Mouse (Mus musculus) G1E (cell line): ENCODE measurements around the gene Stard13. TPM values are rescaled to one million over a fixed set of nuclear protein-coding genes. Genes with fewer than 3 reads are reported as not detected.

Experiments
- ATAC-seq: 2 replicates; pipeline ENCODE4 v1.8.0; 2016; ENCODE audit warnings: mild to moderate bottlenecking; ENCODE audit not compliant: insufficient number of reproducible peaks, poor library complexity, low FRiP score, severe bottlenecking; ENCODE audit errors: extremely low read depth
- DNase-seq: peaks from one replicate; pipeline ENCODE4 v3.0.0; 2012; ENCODE audit warnings: low spot score
- H3K27me3 ChIP-seq: 2 replicates; pipeline ENCODE4 v1.6.1; 2012; ENCODE audit warnings: mild to moderate bottlenecking, low read length, inconsistent platforms; ENCODE audit not compliant: insufficient read depth
- H3K36me3 ChIP-seq: replicated peaks from 2 replicates; pipeline ENCODE3; 2012; ENCODE audit warnings: mild to moderate bottlenecking, inconsistent platforms
- H3K4me1 ChIP-seq: 2 replicates; pipeline ENCODE4 v1.6.1; 2012; ENCODE audit warnings: low read depth, low read length, inconsistent platforms, mixed read lengths; ENCODE audit not compliant: insufficient read depth
- H3K4me3 ChIP-seq: 2 replicates; pipeline ENCODE4 v1.5.1; 2012; ENCODE audit warnings: low read depth, mild to moderate bottlenecking, inconsistent platforms, low read length, moderate library complexity, mixed read lengths
- H3K9me3 ChIP-seq: replicated peaks from 2 replicates; pipeline ENCODE4 v1.6.1; 2012; ENCODE audit warnings: inconsistent platforms
- CTCF ChIP-seq: IDR thresholded peaks from 2 replicates; pipeline ENCODE4 v1.5.1; 2012; ENCODE audit warnings: low read depth, low read length, inconsistent platforms, mixed read lengths
- GATA1 ChIP-seq: IDR thresholded peaks from 2 replicates; pipeline ENCODE4 v1.6.1; 2012; ENCODE audit warnings: borderline replicate concordance, low read length, inconsistent platforms, mixed read lengths
- GATA2 ChIP-seq: IDR thresholded peaks from 2 replicates; pipeline ENCODE4 v1.6.1; 2012; ENCODE audit warnings: low read depth, low read length, inconsistent platforms, borderline replicate concordance
- POLR2AphosphoS5 ChIP-seq: IDR thresholded peaks from 2 replicates; pipeline ENCODE4 v1.6.1; 2012; ENCODE audit warnings: low read depth, low read length, inconsistent platforms; ENCODE audit not compliant: insufficient replicate concordance
- TAL1 ChIP-seq: conservative IDR thresholded peaks from 2 replicates; pipeline ENCODE4 v1.6.1; 2012; ENCODE audit warnings: low read depth, low read length, inconsistent platforms, mixed read lengths
- polyA plus RNA-seq: library from polyadenylated mRNA; stranded (reverse); fragments of >175 nt; gene quantifications from 2 replicates; pipeline ENCODE4 v1.2.3, GENCODE M21; 2012
- total RNA-seq, 2 experiments: library from RNA; stranded (forward) in 1 of 2; stranded (reverse) in 1 of 2; fragments of 200-1000 nt in 1 of 2; fragments of >200 nt in 1 of 2; fragmentation: Nextera tagmentation in 1 of 2; gene quantifications; 2 replicates each; pipeline ENCODE4 v1.2.3; 2014 to 2017

The Stard13 gene
- total and polyA plus RNA-seq, 3 experiments = 0.05 TPM; not detected in 2

DNA sequence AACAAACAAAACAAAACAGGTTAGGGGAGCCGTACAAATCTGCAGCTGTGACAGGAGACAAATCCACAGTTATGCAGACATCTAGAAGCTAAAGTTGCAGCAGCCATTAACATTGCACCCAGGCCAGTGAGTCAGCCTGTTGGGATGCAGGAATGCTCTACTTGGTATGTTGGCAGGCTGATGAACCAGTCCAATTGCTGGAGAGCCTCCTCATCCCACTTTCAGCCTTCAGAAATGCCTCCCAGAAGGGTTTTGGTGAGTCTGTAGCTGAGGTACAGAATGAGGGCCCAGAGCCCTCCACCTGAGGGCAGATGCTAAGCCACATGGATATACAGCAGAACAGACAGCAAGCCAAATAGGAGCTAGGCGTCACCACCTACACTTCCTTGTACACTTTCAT lies 164.1 kb downstream of the Stard13 start:
- ATAC-seq (no peak), DNase-seq (no peak)
- TF ChIP-seq POLR2AphosphoS5 = no peak
- TF ChIP-seq CTCF = no peak
- TF ChIP-seq GATA1 = no peak
- TF ChIP-seq TAL1 = no peak
- TF ChIP-seq GATA2 = no peak
- H3K4me3 ChIP-seq = no peak overlapping the region
- H3K4me1 ChIP-seq = no peaks in the 10 kb centered on the region
- no peaks in the 10 kb centered on the region for H3K36me3 ChIP-seq
- H3K27me3 ChIP-seq = no peaks in the 10 kb centered on the region
- peaks cover 12% of the 10 kb centered on the region for H3K9me3 ChIP-seq

DNA sequence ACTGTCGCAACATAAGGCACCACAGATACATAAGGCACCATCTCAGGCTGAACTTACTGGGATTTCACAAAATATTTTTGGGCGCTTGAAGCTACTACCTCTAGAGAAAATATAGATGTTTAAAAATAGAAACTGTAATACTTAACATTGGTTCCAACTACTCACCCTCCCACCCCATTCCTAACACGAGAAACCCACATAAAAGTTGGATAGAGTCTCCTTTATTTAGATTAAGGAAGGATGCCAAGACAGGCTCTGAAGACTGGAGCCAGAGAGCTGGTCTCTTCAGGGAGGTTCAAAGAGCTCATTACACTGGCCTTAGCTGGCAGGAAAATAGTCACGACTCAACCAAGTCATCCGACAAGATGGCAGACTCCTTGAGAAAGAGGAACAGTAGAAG lies 167.6 kb downstream of the Stard13 start:
- ATAC-seq = no peak
- TF ChIP-seq GATA1 (no peak), CTCF (no peak), GATA2 (no peak), TAL1 (no peak), POLR2AphosphoS5 (no peak)
- Histone ChIP-seq H3K4me1 (no peaks in the 10 kb centered on the region), H3K4me3 (no peak overlapping the region), H3K36me3 (no peaks in the 10 kb centered on the region), H3K9me3 (peaks cover 27% of the 10 kb centered on the region), H3K27me3 (no peaks in the 10 kb centered on the region)
- DNase-seq = no peak

DNA sequence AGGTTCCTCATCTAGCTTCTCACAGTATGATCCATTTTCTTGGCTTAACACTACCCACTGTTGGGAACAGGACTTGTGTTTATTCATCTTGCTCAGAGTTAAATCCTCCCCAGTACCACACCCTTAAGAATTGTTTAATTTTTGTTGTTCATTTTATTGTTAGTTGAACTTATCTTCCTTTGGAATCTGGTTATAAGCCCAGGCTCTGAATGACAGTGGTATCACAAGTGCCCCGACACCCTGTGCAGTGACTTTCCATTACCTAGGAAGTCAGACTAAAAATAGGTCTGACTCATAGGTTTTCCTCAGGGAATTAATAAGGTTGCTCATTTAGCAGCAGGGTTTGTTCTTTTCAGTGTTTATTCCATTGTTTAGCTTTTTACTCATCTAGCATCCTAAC lies 168.4 kb downstream of the Stard13 start:
- Histone ChIP-seq H3K9me3 (peaks cover 32% of the 10 kb centered on the region), H3K4me1 (no peaks in the 10 kb centered on the region), H3K27me3 (no peaks in the 10 kb centered on the region), H3K36me3 (no peaks in the 10 kb centered on the region), H3K4me3 (no peak overlapping the region)
- DNase-seq (no peak), ATAC-seq (no peak)
- TF ChIP-seq TAL1 (no peak), GATA2 (no peak), CTCF (no peak), POLR2AphosphoS5 (no peak), GATA1 (no peak)

DNA sequence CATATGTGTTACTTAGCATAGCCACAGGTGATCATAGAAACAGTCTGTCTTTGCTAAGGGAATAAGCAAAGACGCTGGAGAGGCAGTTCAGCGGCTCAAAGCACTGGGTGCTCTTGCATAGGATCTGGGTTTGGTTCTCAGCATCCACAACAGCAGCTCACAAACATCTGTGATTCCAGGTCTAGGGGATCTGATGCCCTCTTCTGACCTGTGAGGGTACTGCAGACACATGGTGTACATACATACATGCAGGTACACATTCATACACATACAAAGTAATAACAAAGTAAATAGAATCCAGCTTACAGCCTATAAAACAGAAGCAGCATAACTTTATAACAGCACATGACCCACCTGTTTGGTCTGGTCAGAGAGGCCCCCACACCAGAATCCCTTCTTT lies 171.7 kb downstream of the Stard13 start:
- Histone ChIP-seq H3K9me3 (peaks cover 45% of the 10 kb centered on the region), H3K4me3 (no peak overlapping the region), H3K4me1 (no peaks in the 10 kb centered on the region), H3K36me3 (no peaks in the 10 kb centered on the region), H3K27me3 (no peaks in the 10 kb centered on the region)
- TF ChIP-seq GATA1 (no peak), GATA2 (no peak), POLR2AphosphoS5 (no peak), CTCF (no peak), TAL1 (no peak)
- no peak for DNase-seq
- no peak for ATAC-seq

DNA sequence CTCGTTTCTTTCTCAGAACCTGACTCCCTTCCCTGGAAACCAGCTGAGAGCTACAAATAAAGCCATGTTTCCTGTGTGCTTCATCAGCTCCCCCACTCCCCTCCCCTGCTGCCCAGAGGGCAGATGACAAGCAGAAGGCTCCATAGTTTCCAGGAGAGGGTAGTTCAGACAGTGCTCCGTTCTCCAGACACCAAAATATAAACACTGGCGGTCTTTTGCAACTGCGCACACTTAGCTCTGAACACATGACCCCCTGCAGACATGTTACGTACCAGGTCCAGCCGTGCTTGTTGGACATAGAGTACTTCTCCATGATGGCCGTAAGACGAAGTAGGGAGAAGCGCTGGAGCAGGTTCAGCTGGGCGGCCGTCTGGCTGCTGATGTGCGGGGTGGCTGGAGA lies 173.2 kb downstream of the Stard13 start:
- DNase-seq (no peak), ATAC-seq (no peak)
- no peaks in the 10 kb centered on the region for H3K4me1 ChIP-seq
- H3K4me3 ChIP-seq = no peak overlapping the region
- TF ChIP-seq TAL1 = no peak
- TF ChIP-seq GATA1 = no peak
- TF ChIP-seq CTCF = no peak
- H3K9me3 ChIP-seq = peaks cover 56% of the 10 kb centered on the region
- no peaks in the 10 kb centered on the region for H3K27me3 ChIP-seq
- H3K36me3 ChIP-seq = no peaks in the 10 kb centered on the region

DNA sequence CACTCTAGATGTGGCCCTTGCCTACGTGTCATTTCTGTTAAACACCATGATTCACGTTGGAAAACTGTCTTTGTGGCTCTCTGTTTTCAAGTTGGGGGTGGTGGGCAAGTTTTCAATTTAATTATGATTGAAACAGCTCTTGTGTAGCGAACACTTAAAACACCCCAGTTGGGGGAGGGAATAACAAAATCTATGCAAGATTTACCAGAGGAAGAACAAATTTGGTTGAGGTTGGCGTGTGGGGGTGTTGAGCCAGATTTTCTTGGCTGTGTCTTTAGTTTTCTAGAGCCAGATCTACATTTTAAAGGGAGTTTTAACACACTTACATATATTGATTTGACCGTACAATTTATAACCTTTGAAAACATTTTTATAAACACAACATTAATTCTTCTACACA lies 173.9 kb downstream of the Stard13 start:
- peaks cover 57% of the 10 kb centered on the region for H3K9me3 ChIP-seq
- no peak overlapping the region for H3K4me3 ChIP-seq
- ATAC-seq (no peak), DNase-seq (no peak)
- H3K27me3 ChIP-seq = no peaks in the 10 kb centered on the region
- no peak for TF ChIP-seq POLR2AphosphoS5
- TF ChIP-seq TAL1 = no peak
- TF ChIP-seq GATA1 = no peak
- no peak for TF ChIP-seq GATA2
- TF ChIP-seq CTCF = no peak
- no peaks in the 10 kb centered on the region for H3K36me3 ChIP-seq
- no peaks in the 10 kb centered on the region for H3K4me1 ChIP-seq

DNA sequence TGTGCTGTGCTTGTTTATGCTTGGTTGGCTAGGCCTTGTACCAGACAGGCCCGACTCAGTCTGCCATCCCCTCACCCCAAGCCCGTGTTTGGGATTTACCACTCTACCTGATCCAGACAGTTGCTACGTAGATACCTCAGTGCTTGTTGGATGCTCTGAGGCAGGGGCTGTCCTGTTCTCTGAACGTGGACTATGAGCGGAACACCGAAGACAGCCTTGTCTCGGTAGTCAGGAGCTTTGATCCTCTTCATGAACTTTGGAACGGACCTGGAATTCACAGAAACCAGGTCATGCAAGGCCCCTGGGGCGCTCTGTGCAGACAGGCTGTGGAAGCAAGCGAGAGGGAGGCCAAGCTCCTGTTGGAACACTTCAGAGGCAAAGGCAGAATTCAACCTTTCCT lies 174.3 kb downstream of the Stard13 start:
- H3K36me3 ChIP-seq = no peaks in the 10 kb centered on the region
- no peak for DNase-seq
- no peaks in the 10 kb centered on the region for H3K27me3 ChIP-seq
- peaks cover 54% of the 10 kb centered on the region for H3K9me3 ChIP-seq
- no peak for ATAC-seq
- no peak overlapping the region for H3K4me3 ChIP-seq
- no peaks in the 10 kb centered on the region for H3K4me1 ChIP-seq
- TF ChIP-seq GATA1 = no peak
- TF ChIP-seq CTCF = no peak
- TF ChIP-seq GATA2 = no peak
- TF ChIP-seq TAL1 = no peak
- TF ChIP-seq POLR2AphosphoS5 = no peak
